Mouse (Mus musculus): Measurements from ENCODE around the gene Mif4gd.

DNA sequence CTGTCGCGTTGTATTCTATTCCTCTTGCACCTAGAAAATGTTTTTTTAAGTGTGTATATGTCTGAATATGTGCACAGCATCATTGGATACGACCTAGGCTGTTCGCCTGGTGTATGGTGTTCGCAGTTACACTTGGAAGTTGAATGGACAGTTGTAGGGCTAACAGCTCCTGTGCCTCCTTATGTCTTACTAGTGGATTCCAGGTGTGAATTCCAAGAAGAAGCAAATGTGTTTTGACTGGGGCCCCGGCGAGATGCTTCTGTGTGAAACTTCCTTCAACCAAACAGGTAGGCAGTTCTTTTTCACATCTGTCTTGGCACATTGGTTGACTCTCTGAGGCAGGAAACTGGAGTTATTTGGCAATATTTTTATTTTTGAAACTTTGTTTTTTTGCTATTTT lies 47.8 kb downstream of the Mif4gd start:
- TF ChIP-seq CTCF (IDR thresholded peaks at IDR 0.05) (no peak), EP300 (IDR thresholded peaks at IDR 0.05) (no peak)
